Mouse (Mus musculus) layer of hippocampus, adult 9-11 months (tissue): ENCODE measurements around the gene Ing3.

ENCODE experiments used
- DNase-seq: peaks from one replicate; pipeline ENCODE4 v3.0.0; 2022

Ing3 gene

DNA sequence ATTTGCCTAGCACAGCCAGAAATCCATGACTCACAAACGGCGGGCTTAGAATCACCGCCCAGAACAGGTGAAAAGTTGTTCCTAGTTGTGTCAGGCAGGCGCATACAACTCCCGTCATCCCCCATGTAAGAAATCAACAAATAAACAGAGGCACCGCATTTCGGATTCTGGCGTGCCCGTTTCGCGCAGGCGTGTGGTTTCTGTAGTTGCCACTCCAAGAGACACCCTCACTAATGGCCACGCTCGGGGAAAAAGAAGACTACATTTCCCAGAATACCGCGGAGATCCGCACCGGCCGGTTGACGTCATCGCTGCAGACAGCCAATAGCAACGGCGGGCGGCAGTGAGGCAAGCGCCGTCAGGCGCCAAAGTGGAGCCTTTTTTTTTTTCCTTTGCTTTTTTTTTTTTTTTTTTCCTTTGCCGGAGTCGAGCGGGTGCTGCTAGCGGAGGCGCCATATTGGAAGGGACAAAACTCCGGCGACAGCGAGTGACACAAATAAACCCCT, at the start of gene Ing3:
TSS of gene Ing3 (plus strand) at position 346 of the 506 bp plus-strand sequence.
- DNase-seq = peak; percentile 100

DNA sequence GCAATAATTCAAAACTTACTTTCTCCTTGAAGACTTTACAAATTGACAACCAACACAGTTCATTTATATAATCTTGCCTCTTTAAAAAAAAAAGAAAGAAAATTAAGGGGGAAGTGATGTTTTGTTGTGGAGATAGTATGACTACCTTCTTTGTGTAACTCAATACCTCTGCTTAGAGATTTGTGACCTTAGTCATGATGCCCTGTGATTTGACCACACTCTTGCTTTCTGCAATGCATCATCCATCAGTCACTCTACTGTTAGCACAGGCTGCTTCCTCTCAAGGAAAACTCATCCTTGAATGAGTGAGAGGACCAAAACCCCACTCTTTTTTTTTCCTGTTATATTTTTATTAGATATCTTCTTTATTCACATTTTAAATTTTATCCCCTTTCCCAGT, 39.7 kb upstream of the Ing3 start:
- DNase-seq = no peak

DNA sequence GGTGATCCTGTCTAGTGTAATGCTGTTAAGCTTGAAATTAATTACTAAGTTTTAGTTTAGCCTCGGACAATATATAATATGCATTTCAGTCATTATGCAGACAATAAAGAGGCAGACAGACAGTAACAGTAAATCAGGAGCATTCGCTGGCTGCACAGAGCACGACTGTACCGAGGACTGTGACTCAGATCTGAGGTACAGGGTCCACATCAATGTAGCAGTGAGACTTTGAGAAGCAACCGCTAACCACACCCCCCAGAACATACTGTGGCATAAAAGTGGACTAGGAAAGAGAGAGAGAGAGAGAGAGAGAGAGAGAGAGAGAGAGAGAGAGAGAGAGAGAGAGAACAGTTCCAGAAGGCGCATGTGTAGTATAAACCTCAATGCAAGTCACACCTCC, 38.6 kb upstream of the Ing3 start:
- no peak for DNase-seq

DNA sequence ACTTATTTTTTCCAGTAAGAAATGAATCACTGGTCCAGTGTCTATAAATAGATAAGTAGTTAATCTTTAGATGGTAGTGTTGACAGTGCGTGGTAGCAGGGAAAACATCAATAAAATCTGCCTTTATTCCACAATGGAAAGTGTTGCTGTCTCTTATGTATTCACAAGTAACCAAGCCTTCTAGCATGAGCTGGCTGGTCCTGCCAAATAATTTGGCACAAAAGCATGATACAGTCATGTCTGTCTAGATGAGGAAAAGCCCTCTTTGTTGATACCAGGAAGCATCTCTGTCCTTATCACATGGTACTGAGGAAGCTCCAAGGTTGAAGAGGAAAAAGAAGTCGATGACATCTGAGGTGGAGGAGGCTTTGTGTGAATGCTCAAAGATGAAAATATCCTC, 32.8 kb upstream of the Ing3 start:
- DNase-seq = no peak

DNA sequence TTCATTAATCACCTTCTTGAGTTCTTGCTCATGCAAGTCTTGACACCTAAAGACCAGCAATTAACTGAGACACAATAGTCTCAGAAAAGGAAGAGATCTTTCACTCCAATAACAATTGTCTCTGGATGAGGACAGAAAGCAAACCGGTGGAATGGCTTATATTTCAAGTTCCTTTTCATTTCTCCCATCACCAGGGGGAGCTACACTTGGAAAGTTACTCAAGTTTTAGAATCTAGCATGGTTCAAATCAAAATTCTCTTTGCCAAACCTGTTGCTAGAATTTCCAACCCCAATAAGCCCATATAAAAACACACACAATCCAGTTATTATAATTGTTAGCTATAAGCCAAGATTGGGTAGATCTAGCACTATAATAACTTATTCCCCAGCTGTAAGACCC, 25.2 kb upstream of the Ing3 start:
- DNase-seq = no peak

DNA sequence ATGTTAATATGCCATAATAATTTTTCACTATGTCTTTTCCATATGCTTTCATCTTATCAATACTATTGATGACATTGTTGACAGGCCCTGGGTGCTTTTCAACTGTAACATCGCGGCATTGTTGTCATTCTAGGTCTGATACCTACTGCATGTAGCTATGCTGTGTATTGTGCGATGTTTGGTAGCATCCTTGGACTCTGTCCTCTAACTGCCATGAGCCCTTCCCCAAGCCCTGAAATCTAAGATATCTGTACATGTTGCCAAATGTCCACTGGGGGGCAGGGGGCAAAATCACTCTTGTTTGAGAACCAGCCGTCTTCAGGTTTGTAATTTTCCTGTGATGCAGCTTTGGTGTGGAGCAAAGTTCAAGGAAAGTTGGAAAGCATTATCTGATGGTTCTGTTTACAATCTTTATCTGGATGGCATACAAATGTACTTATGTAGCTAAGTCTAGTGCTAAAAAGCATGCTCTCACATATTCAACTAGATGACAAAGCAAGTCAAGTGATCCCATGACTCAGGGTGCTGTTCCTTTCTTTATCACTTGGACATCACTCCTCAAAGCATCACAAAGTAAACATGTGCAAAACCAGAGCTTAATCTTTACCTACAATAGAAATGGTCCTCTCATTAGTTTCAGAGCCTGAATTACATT, 11.3 kb upstream of the Ing3 start:
- no peak for DNase-seq

DNA sequence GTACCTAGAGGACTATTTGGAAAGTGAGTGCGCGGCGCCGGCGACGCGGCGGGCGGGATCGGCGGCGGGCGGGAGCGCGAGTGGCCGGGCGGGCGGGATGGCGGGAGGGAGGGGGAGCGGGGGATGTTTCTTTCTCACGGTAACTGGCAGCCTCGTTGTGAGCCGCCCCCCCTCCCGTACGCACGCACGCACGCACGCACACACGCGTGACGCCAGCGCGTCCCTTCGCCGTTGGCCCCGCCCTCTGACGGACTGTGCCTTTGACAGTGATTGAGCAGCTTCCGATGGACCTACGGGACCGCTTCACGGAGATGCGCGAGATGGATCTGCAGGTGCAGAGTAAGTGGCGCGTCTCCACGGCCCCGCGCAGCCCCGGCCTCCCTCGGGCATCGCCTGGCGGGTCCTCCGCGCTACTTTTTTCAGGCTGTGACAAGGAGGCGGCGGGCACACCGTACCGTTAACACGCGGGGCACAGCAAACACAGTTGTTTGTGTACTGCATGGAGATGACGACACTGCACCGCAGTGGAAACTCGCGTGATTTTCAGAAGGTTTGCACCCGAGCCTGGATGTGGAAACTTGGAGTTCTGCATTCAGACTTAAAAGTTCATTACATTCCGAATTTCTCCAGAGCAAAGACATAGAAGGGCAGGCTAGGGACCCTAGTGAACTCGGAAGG, 539 bp downstream of the Ing3 start:
- peak; percentile 98 for DNase-seq

DNA sequence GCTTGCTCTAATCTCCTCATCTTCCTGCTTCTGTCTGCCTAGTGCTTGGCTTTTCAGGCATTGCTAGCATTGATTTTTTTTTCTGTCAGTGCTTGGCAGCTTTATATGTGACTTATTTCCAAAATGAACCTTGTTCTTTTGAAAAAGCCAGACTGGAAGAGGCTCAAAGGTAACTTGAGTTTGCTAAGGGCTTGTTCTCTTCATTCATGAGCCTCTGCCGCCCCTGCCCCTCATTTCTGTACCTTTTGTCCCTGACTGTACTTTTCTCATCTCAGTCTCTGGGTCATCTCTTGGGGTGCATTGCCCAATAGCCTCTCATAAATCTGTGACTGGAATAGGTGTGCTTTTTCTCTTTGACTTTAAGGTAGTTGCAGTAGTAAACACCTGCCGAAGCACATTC, 1.3 kb downstream of the Ing3 start:
- DNase-seq = no peak

DNA sequence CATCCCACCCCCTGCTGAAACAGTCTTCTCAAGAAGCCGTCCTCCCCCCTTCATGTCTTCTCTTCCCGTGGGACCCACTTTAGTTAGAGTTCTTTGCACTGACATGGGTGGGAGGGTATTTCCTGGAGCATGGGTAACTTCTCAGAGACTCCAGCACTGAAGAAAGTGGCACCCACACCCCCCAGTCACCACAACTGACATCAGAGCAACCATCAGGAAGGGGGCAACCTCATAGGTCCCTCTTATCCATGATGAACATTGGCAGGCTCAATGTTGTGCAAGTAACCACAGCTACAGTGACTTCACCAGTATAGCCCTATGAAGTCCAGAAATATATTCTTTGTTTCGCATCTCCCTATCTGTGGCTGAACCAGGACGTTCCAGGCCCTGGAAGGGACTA, 6.1 kb downstream of the Ing3 start:
- DNase-seq = no peak

DNA sequence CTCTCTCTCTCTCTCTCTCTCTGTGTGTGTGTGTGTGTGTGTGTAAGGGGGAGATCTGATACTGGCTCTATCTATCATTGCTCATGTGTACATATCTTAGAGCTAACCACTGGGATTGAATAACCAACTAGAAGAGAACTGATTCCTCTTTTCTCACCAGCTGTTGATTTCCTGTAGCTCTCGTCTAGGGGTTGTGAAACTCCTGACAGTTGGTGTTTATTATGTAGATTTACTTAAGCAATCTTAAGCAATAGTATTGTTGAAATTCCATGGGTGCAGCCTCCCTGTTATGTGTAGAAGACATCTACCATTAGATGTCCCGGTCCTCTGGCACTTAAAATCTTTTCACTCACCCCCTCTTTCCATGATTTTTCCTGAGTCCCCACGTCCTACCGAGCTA, 9.6 kb downstream of the Ing3 start:
- no peak for DNase-seq

DNA sequence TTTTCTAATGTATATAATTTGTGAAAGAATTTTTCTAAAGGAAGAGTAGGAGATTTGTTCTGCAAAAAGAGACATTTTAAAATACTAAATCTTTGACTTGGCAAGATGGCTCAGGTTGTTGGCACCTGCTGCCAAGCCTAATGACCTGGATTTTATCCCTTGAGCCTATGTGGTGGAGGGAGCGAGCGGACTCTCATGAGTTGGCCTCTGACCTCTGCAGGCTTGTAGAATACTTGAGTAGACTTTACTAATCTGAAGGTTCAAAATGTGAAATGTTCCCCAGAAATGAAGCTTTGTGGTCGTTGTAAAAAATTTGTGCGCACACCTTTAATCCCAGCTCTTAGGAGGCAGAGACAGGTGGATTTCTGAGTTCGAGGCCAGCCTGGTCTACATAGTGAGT, 10.5 kb downstream of the Ing3 start:
- DNase-seq = no peak

DNA sequence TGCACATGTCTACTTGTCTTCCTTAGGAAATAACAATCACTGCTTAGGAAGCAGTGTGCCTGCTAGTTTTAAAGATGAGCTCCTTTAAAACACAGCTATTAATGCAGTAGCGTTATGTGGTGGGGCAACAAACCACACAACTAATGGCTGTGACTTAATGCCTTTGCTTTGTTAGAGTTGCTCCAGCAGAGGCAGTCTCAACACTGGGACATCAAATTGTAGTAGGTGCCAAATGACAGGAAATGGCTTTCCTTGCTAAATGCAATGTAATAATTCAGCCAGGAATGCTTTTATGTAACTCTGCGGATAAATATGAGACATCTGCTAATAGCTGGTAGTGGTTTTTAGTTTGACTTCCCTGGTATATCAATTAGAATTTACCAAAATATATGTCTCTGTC, 28.2 kb downstream of the Ing3 start:
- no peak for DNase-seq

DNA sequence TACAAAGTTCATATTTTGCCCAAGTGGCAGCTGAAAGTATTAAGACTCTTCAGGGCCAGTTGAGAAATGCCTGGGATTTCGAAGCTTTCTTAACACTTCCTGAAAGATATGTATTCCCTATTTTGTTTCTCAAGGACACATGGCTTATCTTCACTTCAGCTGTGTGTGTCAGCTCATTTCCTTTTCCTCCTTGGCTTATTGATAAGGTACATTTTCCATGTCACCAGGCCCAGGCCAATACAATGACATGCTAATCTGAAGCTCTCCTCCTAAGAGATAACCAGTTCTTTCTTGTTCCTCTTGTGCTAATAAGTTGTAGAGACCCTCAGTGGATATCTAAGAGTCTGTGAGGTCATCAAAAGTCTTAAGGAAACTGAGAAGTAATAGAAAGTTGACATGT, 31.7 kb downstream of the Ing3 start:
- DNase-seq = no peak

DNA sequence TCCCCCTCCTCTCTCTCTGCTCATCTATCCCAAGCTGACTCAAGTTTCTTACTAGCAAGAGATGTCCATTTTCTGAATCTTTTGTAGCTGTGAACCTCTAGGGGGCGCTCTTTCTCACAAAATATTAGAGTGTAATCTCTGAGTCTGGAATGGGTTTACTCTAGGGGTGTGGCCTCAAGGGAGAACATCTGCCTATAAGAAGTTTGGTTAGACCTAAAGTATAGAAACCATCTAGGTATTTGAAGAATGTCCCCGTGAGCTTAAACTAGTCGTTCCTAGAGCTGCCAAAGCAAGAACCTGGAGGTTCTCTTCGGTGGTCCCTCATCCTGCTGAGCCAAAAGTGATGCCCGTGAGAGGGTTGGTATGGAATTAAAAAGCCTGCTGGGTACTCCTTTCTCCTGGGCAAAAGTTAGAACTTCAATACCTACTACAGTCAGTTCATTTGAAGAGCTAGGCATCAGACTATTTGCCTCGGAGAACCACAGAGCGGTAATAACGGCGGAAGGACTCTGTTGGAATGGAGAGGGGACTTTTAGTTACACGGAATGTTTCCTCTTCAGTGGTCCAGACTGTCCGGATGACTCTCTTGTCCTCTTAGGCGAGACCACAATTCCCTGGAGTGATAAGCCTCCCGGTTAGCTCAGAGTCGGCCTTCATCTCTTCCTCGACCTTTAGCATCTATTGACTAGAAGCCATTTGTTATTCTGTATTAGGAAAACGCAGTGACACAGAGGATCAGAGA, 35.8 kb downstream of the Ing3 start:
- DNase-seq = peak; percentile 34

DNA sequence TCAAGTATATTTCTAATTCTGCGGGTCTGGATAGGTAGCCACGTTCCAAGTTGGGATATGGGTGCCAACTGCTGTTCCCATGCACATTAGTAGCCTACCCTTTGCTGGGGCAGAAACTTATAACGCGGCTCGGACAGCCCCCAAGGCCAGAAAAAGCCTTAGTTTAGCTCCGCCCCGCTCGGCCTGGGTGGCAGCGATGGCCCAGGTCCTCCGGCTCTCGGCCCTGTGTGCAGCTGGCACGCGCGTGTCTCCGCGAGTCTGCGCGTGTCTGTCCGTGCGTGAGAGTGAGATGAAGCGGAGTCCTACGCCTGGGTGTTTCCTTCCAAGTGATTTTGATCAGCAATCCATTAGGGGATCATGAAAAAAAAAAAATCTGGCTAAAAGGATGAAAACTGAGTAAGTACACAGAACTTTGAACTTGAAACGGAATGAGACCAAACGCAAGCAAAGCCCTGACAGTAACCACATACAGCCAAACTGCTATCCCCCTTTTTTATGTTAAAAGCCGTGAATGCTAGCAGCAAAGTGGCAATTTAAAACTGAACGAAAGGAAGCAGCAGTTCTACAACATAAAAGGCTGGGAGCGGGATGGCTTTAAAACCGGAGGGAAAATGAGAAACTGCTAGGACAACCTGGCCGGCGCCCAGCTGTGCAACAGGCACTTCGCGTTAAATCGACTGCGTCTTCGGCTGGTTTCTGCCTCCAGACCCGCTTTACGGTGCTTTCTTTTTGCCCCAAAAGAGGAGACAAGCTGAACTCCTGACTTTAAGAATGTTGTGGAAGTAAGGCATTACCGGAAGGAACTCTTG, 36.6 kb downstream of the Ing3 start, which contains the start of gene Cped1:
TSS of gene Cped1 (plus strand) at position 185 of the 809 bp plus-strand sequence.
- no peak for DNase-seq

DNA sequence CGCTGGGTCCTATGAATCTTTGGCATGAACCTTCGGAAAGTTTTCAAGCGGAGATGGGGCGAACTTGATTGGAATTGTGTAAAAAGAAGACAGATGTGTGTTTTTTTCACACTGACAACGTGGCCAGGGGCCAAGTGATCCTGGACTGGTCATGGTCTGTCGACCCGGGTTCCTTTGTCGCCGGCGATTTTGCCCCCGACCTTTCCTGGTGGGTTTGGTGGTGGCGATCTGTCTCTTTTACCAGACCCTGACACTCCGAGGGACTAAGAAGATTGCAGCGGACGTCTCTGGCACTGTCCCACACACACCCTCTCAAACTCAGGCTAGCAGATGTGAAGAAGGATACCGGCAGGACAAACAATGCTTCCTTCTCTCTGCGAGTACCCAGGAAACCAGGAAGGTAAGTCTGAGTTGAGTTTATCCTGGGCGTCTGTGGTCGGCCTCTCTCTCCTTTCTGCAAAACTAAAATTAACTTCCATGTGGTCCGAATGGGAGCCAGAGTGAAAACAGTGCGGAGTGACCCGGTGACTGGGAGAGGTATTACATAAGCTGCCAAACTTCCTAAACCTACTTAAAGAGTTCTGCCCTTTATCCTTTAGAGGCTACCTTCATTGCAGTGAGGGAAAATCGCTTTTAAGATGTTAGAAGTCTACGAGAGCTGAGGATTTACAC, 37.4 kb downstream of the Ing3 start:
- DNase-seq = no peak

DNA sequence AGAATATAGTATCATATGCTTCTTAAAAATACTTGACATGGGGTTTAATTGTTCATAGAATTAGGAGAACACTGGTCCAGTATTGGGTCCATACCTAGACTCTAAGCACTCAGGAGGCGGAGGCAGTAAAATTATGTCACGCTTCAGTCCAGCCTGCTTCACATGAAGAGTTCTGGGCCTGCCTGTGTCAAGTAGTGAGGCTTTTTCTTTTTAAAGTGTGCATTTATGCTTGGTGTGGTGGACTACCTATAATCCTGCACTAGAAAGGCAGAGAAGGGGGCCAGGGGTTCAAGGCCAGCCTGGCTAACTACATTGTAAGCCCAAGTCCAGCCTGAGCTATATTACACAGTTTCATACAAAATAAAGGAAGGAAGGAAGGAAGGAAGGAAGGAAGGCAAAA, 38.2 kb downstream of the Ing3 start:
- DNase-seq = no peak

DNA sequence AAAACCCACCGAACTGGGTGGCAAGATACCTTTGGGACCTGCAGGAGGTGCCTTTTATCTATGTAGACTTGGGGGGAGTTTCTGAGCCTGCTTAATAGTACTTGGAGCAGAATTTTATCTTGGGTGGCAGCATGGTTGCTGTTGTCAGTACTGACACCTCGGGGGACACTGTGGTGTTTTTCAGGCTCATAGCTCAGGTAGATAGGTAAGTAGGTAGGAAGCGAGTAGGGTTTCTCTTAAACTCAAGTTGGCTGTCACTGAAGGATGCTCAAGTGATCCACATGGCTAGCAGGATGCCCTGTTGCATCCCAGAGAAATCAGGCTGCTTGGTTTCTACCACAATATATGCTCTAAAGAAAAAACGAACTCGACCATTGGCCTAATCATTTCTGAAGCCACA, 38.9 kb downstream of the Ing3 start:
- no peak for DNase-seq

DNA sequence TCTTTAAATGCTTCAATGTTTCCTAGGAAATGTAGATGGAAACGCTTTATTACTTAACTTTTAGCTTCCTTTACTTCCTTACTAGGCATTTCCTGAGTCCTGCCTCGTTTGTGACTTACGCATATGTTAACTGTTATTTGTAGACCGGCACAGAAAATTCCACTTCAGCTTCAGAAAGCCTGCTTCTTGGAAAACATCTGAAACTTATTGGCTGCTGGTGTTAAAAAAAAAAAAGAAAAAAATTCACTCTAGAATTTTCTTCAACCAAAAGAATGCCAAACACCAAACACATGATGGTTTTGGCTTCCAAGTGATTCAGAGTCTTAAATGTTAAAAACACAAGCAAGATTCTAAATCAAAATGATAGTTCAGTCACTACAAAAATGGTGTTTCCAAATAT, 39.7 kb downstream of the Ing3 start:
- no peak for DNase-seq

DNA sequence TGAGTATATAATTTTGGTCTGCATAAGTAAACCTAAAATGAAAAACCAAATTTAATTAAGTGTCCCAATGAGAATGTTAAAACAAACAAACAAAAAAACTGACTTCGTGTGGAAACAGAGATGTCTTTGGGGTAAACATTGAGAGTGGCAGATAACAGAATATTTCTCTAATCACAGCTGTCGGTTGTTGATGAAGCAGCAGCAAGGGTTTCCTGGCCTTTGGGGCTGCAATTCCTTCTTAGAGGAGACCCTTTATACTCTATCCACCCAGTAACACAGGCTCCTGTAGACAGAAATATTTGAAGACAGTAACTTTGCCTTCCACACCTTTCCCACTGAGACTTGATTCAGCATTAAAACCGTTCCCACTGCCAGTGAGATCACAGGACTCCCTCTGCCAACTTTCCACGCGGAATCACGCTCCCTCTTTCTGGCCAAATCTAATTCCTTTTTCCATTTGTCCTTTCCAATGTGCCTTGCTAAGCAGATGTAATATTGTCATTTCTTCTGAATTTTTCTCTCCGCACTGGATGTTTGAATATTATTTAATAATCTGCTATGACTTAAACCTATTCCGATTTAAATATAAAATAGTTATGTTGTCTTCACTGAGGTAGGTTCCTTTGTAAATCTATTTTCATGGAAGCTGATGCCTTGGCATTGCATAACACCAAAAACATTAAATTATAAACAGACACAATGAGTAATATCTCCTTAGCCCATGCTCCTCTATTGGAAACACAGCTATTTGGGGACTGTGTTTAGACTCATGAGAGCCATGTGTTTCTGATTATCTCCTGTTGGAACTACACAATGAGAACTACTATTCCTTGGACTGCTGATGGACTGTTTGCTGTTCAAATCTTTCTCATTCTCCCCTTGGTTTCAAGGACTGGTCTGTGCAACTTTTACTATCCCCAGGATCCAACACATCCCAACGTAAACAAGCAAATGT, 41.1 kb downstream of the Ing3 start:
- DNase-seq = no peak

DNA sequence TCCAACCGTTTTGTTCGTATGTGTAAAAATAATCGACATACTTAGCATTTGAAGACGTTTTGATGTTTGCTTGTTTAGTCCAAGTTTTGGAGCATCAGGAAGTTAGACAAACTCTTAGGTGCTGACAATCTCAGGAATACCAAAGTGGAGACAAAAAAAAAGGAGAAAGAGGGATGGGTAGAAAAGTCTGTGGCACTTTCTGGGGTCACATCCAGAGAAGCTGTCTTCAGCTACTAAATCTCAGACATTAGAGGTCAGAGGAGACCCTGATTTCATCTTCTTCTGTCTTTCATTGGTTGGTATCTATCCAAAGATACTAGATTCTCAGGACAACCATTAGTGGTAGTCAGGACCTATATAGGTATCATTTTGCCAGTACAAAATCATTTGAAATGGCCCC, 41.8 kb downstream of the Ing3 start:
- DNase-seq = no peak
